Mouse (Mus musculus) MEL (cell line): ENCODE results near the gene Ascl2. TPM values are rescaled to one million over a fixed set of nuclear protein-coding genes. Genes with fewer than 3 reads are reported as not detected.

Experiments used
- DNase-seq: peaks from one replicate; pipeline ENCODE4 v3.0.0; 2011; ENCODE audit warnings: low read depth, low spot score
- H3K27ac ChIP-seq: 2 replicates; pipeline ENCODE4 v1.5.1; 2012; ENCODE audit warnings: low read depth, mild to moderate bottlenecking, control low read depth, low read length, moderate library complexity; ENCODE audit not compliant: control insufficient read depth
- H3K27me3 ChIP-seq, 2 experiments: fragments of 150-350 bp in 1 of 2; sonication (generic) in 1 of 2; 2 replicates each; pipeline ENCODE4 v1.6.1; 2012; ENCODE audit warnings: low read length in 2 of 2, mild to moderate bottlenecking in 2 of 2, improper control_type of control experiment in 1 of 2, moderate library complexity in 1 of 2; ENCODE audit not compliant: insufficient read depth in 2 of 2, control insufficient read depth in 1 of 2
- H3K36me3 ChIP-seq, 2 experiments: 2 replicates each; pipeline ENCODE4 v1.6.1; 2012 to 2014; ENCODE audit warnings: low read length in 2 of 2, improper control_type of control experiment in 1 of 2, inconsistent platforms in 1 of 2, mild to moderate bottlenecking in 1 of 2; ENCODE audit not compliant: insufficient read depth in 2 of 2, control insufficient read depth in 1 of 2
- H3K4me1 ChIP-seq, 2 experiments: fragments of 150-350 bp in 1 of 2; sonication (generic) in 1 of 2; 2 replicates each; pipeline ENCODE4 v1.6.1; 2012; ENCODE audit warnings: low read length in 2 of 2, improper control_type of control experiment in 1 of 2, mild to moderate bottlenecking in 1 of 2; ENCODE audit not compliant: insufficient read depth in 2 of 2, control insufficient read depth in 1 of 2
- H3K4me3 ChIP-seq, 2 experiments: fragments of 150-350 bp in 1 of 2; sonication (generic) in 1 of 2; 2 replicates each; pipeline ENCODE4 v1.5.1; 2012; ENCODE audit warnings: low read depth in 2 of 2, low read length in 2 of 2, mild to moderate bottlenecking in 2 of 2, moderate library complexity in 2 of 2, control low read depth in 1 of 2, improper control_type of control experiment in 1 of 2; ENCODE audit not compliant: control insufficient read depth in 1 of 2, insufficient read depth in 1 of 2
- H3K79me2 ChIP-seq: 2 replicates; pipeline ENCODE4 v1.6.1; 2012; ENCODE audit warnings: mild to moderate bottlenecking, low read length, moderate library complexity; ENCODE audit not compliant: control insufficient read depth, poor library complexity, insufficient read depth
- H3K9ac ChIP-seq: 2 replicates; pipeline ENCODE4 v1.6.1; 2012; ENCODE audit warnings: low read depth, mild to moderate bottlenecking, control low read depth, low read length, moderate library complexity; ENCODE audit not compliant: control insufficient read depth, poor library complexity, severe bottlenecking
- H3K9me3 ChIP-seq: fragments of 150-350 bp; sonication (generic); replicated peaks from 2 replicates; pipeline ENCODE4 v1.6.1; 2012; ENCODE audit warnings: mild to moderate bottlenecking, low read length, improper control_type of control experiment, moderate library complexity; ENCODE audit not compliant: insufficient read depth
- BHLHE40 ChIP-seq: IDR thresholded peaks from 2 replicates; pipeline ENCODE4 v1.6.1; 2012; ENCODE audit warnings: low read depth, mild to moderate bottlenecking, inconsistent platforms, low read length, improper control_type of control experiment, borderline replicate concordance
- CHD1 ChIP-seq: IDR thresholded peaks from 2 replicates; pipeline ENCODE4 v1.6.1; 2012; ENCODE audit warnings: low read depth, mild to moderate bottlenecking, inconsistent platforms, low read length, improper control_type of control experiment
- CTCF ChIP-seq, 3 experiments: IDR thresholded peaks in 2 of 3; conservative IDR thresholded peaks in 1 of 3; 2 replicates each; pipeline ENCODE4 v1.5.1; 2011 to 2012; ENCODE audit warnings: low read length in 3 of 3, low read depth in 2 of 3, mild to moderate bottlenecking in 2 of 3, improper control_type of control experiment in 1 of 3, inconsistent platforms in 1 of 3, mixed read lengths in 1 of 3, moderate library complexity in 1 of 3; ENCODE audit not compliant: control insufficient read depth in 1 of 3, insufficient read depth in 1 of 3, poor library complexity in 1 of 3, severe bottlenecking in 1 of 3
- E2F4 ChIP-seq: IDR thresholded peaks from 2 replicates; pipeline ENCODE4 v1.6.1; 2011; ENCODE audit warnings: low read depth, low read length, improper control_type of control experiment, borderline replicate concordance
- ELF1 ChIP-seq: IDR thresholded peaks from 2 replicates; pipeline ENCODE4 v1.6.1; 2014; ENCODE audit warnings: low read depth, mild to moderate bottlenecking, inconsistent platforms, low read length, improper control_type of control experiment, moderate library complexity
- GABPA ChIP-seq: IDR thresholded peaks from 2 replicates; pipeline ENCODE4 v1.6.1; 2012; ENCODE audit warnings: low read depth, mild to moderate bottlenecking, inconsistent platforms, low read length, improper control_type of control experiment, moderate library complexity
- HCFC1 ChIP-seq: IDR thresholded peaks from 2 replicates; pipeline ENCODE4 v1.6.1; 2012; ENCODE audit warnings: low read depth, mild to moderate bottlenecking, inconsistent platforms, low read length, improper control_type of control experiment, moderate library complexity
- JUND ChIP-seq: IDR thresholded peaks from 2 replicates; pipeline ENCODE4 v1.6.1; 2011; ENCODE audit warnings: low read depth, mild to moderate bottlenecking, improper control_type of control experiment, low read length
- KAT2A ChIP-seq: conservative IDR thresholded peaks from 2 replicates; pipeline ENCODE4 v1.6.1; 2012; ENCODE audit warnings: low read depth, low read length, improper control_type of control experiment, inconsistent platforms
- MAFK ChIP-seq: IDR thresholded peaks from 2 replicates; pipeline ENCODE4 v1.6.1; 2011; ENCODE audit warnings: low read depth, mild to moderate bottlenecking, low read length, improper control_type of control experiment, borderline replicate concordance
- MXI1 ChIP-seq: IDR thresholded peaks from 2 replicates; pipeline ENCODE4 v1.6.1; 2011; ENCODE audit warnings: mild to moderate bottlenecking, low read depth, low read length, improper control_type of control experiment
- MYB ChIP-seq: IDR thresholded peaks from 2 replicates; pipeline ENCODE4 v1.6.1; 2011; ENCODE audit warnings: mild to moderate bottlenecking, low read depth, low read length, improper control_type of control experiment
- NRF1 ChIP-seq: IDR thresholded peaks from 2 replicates; pipeline ENCODE4 v1.6.1; 2014; ENCODE audit warnings: low read depth, mild to moderate bottlenecking, inconsistent platforms, low read length, improper control_type of control experiment, moderate library complexity; ENCODE audit not compliant: poor library complexity, insufficient read depth, severe bottlenecking
- RAD21 ChIP-seq: IDR thresholded peaks from 2 replicates; pipeline ENCODE4 v1.6.1; 2011; ENCODE audit warnings: mild to moderate bottlenecking, low read depth, low read length, improper control_type of control experiment
- SMC3 ChIP-seq: IDR thresholded peaks from 2 replicates; pipeline ENCODE4 v1.6.1; 2011; ENCODE audit warnings: low read depth, low read length, improper control_type of control experiment
- TBP ChIP-seq: IDR thresholded peaks from 2 replicates; pipeline ENCODE4 v1.8.0; 2011; ENCODE audit warnings: low read depth, low read length, improper control_type of control experiment
- UBTF ChIP-seq: IDR thresholded peaks from 2 replicates; pipeline ENCODE4 v1.6.1; 2012; ENCODE audit warnings: low read depth, mild to moderate bottlenecking, inconsistent platforms, low read length, improper control_type of control experiment, moderate library complexity, borderline replicate concordance; ENCODE audit not compliant: insufficient read depth
- ZC3H11A ChIP-seq: IDR thresholded peaks from 2 replicates; pipeline ENCODE4 v1.6.1; 2012; ENCODE audit warnings: low read depth, mild to moderate bottlenecking, inconsistent platforms, low read length, improper control_type of control experiment
- polyA plus RNA-seq, 2 experiments: library from polyadenylated mRNA; stranded (reverse) in 1 of 2; unstranded in 1 of 2; fragments of >175 nt in 1 of 2; fragments of >200 nt in 1 of 2; gene quantifications; 2 replicates each; pipeline versions ENCODE4 v1.2.1 to v1.2.4; 2012; ENCODE audit warnings: low replicate concordance in 2 of 2, low read depth in 1 of 2; ENCODE audit not compliant: insufficient read length in 2 of 2, insufficient read depth in 1 of 2, missing spikeins in 1 of 2
- total RNA-seq: library from RNA; depleted of rRNA; stranded (reverse); fragments of 300-350 nt; gene quantifications from 2 replicates; pipeline ENCODE4 v1.2.3, GENCODE M21; 2012

Ascl2 gene
- total and polyA plus RNA-seq, 3 experiments = not detected

- Histone ChIP-seq H3K27ac (no peak overlapping the region), H3K9me3 (no peaks in the 10 kb centered on the region), H3K4me1 (peaks cover 0 to 2% of the 10 kb centered on the region in 2 experiments; a peak in 1 of 4 replicates), H3K36me3 (no peaks in the 10 kb centered on the region; a peak in 1 of 4 replicates), H3K9ac (no peak overlapping the region), H3K27me3 (no peaks in the 10 kb centered on the region; a peak in 2 of 4 replicates)
- DNase-seq = peak; percentile 19
- TF ChIP-seq JUND (no peak), MXI1 (no peak)
- TF ChIP-seq, all 39 proteins: peak for 0
- Histone ChIP-seq H3K79me2 (no peaks in the 10 kb centered on the region), H3K4me3 (no peak overlapping the region)
Measured at GRCm38 (mm10) chr7:142949568-142949967, 19.5 kb downstream of the Ascl2 start.

- H3K9me3 ChIP-seq = no peaks in the 10 kb centered on the region
- TF ChIP-seq MYB = no peak
- no peak for TF ChIP-seq E2F4
- TF ChIP-seq ELF1 = no peak
- no peak for TF ChIP-seq SMC3
- TF ChIP-seq ZC3H11A = no peak
- TF ChIP-seq NRF1 = no peak
- TF ChIP-seq HCFC1 = no peak
- no peak for TF ChIP-seq UBTF
- TF ChIP-seq RAD21 = no peak
Measured at GRCm38 (mm10) chr7:142937631-142938030, 31.4 kb downstream of the Ascl2 start.

GRCm38 (mm10) chr7:142935708-142936107, 33.4 kb downstream of the Ascl2 start:
- H3K27me3 ChIP-seq = no peaks in the 10 kb centered on the region

More at GRCm38 (mm10) chr7:142937631-142938030, 31.4 kb downstream of the Ascl2 start:
- no peaks in the 10 kb centered on the region; a peak in 1 of 4 replicates for H3K27me3 ChIP-seq
- no peak overlapping the region for H3K9ac ChIP-seq
- no peaks in the 10 kb centered on the region for H3K79me2 ChIP-seq
- H3K36me3 ChIP-seq = peaks cover 0 to 3% of the 10 kb centered on the region in 2 experiments; a peak in 1 of 4 replicates
- H3K4me3 ChIP-seq = no peak overlapping the region
- H3K27ac ChIP-seq = no peak overlapping the region
- no peak for DNase-seq
- peaks cover 0 to 3% of the 10 kb centered on the region in 2 experiments; a peak in 2 of 4 replicates for H3K4me1 ChIP-seq

More at GRCm38 (mm10) chr7:142935708-142936107, 33.4 kb downstream of the Ascl2 start:
- Histone ChIP-seq H3K4me3 (no peak overlapping the region), H3K79me2 (no peaks in the 10 kb centered on the region), H3K4me1 (peaks cover 0 to 3% of the 10 kb centered on the region in 2 experiments; a peak in 2 of 4 replicates), H3K9me3 (no peaks in the 10 kb centered on the region), H3K36me3 (peaks cover 0 to 3% of the 10 kb centered on the region in 2 experiments; a peak in 1 of 4 replicates), H3K9ac (no peak overlapping the region), H3K27ac (no peak overlapping the region)
- no peak for DNase-seq
- TF ChIP-seq BHLHE40 (no peak), TBP (no peak), MAFK (no peak), NRF1 (no peak), GABPA (no peak), CHD1 (no peak), UBTF (no peak), KAT2A (no peak), CTCF (IDR thresholded peaks at IDR 0.05 in 2 of 3, conservative IDR thresholded peaks at IDR 0.05 in 1 of 3; ENCODE audit: control insufficient read depth in 1 of 3, insufficient read depth in 1 of 3, low read depth in 2 of 3, low read length in 3 of 3, poor library complexity in 1 of 3, severe bottlenecking in 1 of 3) (no peak)
